Mouse (Mus musculus): ENCODE data around the gene Cyp1a2. TPM values are rescaled to one million over a fixed set of nuclear protein-coding genes. Genes with fewer than 3 reads are reported as not detected.

Cyp1a2 gene
- not detected for polyA plus RNA-seq (2017; shearing (Covaris generic))

DNA sequence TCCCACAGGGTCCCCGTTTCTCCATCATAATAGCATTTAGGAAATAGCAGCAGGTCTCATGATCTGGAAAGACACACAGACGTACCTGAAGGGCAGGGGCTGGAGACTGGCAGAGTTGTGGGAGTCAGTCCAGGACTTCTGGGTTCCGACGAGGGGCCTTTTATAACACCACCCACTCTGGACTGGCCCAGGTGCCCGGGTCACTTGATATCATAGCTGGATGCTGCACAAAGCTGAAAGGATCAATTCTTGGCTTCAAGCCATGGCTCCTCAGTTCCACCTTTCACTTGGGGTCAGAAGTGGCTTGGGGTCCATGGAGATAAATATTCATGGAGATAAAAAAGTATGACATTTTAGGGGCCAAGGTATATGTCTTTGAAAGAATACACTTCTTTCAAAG, at the start of gene Cyp1a2:
TSS of gene Cyp1a2 (minus strand) at position 184 of the 400 bp plus-strand sequence.

DNA sequence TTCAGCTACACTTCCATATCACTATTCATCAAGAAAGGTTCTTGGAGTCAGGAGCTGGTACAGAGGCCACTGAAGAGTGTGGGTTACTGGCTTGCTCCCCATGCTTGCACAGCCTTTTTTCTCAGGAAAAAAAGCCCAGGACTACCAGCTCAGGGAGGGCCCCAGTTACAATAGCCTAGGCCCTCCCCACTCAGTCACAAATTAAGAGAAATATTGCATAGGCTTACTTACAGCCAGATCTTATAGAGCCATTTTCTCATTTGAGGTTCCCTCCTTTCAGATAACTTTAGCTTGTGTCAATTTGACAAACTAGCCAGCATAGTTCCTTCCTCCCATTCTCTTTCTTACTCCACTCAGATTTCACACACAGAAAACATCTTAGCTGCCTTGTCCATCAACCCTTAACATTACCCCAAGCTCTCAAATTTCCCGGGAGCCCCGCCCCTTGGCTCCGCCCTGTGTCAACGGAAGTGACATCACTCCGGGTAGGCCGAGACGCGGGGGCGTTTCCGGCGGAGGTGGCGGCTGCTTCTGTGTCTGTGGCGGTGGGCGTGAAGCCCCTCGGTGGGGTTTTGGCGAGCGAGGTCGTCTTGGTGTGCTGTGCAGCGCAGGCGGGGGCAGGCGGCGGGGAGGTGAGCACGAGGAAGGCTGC, 24.7 kb upstream of the Cyp1a2 start, which contains the start of gene Edc3:
TSS of gene Edc3 (plus strand) at position 473 of the 652 bp plus-strand sequence.

DNA sequence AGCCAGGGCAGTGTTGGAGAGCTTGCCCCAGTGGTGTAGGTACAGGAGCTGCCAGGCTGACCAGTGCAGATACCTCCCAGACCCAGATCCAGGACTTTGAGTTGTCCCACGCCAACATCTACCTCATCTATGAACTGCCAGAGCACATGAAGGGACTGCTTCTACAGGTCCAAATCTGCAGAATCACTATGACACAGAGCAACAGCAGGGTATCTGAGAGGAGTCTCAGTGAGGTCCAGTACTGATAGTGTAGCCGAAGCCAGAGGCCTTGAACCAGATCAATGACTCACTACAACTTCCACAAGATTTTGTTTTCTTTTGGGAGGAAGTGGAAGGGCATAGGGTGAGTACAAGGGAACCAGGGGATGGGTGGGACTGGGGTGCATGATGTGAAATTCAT, 4.2 kb upstream of the Cyp1a2 start, which contains the start of gene Cyp1a1:
TSS of gene Cyp1a1 (plus strand) at position 178 of the 400 bp plus-strand sequence.

DNA sequence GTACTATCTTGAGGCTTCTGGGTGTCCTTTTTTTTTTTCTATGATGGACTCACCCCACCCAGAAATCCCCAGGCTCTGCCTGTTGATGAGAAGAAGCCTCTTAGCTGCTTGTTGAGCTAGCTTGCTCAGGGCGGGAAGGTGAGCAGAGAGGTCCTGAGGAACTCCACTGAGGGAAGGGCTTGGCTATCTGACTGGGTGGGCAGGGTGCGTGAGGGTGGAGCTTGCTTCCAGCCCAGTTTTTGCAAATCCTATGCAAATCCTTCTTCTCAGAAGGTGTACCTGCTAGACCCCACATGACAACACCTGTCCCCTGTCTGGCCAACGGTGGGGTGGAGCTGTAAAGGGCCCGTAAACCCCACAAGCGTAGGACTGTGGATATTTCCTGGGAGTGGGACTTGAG, 30.2 kb downstream of the Cyp1a2 start, which contains the start of gene Csk:
TSS of gene Csk (minus strand) at position 349 of the 400 bp plus-strand sequence.

Other genes starting within 250 kb of the Cyp1a2 start
- 181 TPM for gene Ppcdc, start 243.6 kb downstream of the Cyp1a2 start, polyA plus RNA-seq (2017; shearing (Covaris generic))
- gene Scamp5, start 215.6 kb downstream of the Cyp1a2 start, polyA plus RNA-seq (2017; shearing (Covaris generic)): 0.14 TPM
- gene Rpp25, start 179.7 kb downstream of the Cyp1a2 start, polyA plus RNA-seq (2017; shearing (Covaris generic)): not detected
- 131 TPM for gene Cox5a, start 162.4 kb downstream of the Cyp1a2 start, polyA plus RNA-seq (2017; shearing (Covaris generic))
- gene Fam219b, start 146.2 kb downstream of the Cyp1a2 start, polyA plus RNA-seq (2017; shearing (Covaris generic)): 9.3 TPM
- 19.3 TPM for gene Mpi, start 130.9 kb downstream of the Cyp1a2 start, polyA plus RNA-seq (2017; shearing (Covaris generic))
- gene Scamp2, start 122.8 kb downstream of the Cyp1a2 start, polyA plus RNA-seq (2017; shearing (Covaris generic)): 121 TPM
- 77.9 TPM for gene Ulk3, start 94.3 kb downstream of the Cyp1a2 start, polyA plus RNA-seq (2017; shearing (Covaris generic))
- not detected for gene Cplx3, start 77.4 kb downstream of the Cyp1a2 start, polyA plus RNA-seq (2017; shearing (Covaris generic))
- gene Lman1l, start 62.9 kb downstream of the Cyp1a2 start, polyA plus RNA-seq (2017; shearing (Covaris generic)): not detected
- gene Csk, start 30.1 kb downstream of the Cyp1a2 start, polyA plus RNA-seq (2017; shearing (Covaris generic)): 196 TPM
- gene Cyp1a1, start 4.2 kb upstream of the Cyp1a2 start, polyA plus RNA-seq (2017; shearing (Covaris generic)): 1.1 TPM
- gene Edc3, start 24.8 kb upstream of the Cyp1a2 start, polyA plus RNA-seq (2017; shearing (Covaris generic)): 52.6 TPM
- gene Clk3, start 82.2 kb upstream of the Cyp1a2 start, polyA plus RNA-seq (2017; shearing (Covaris generic)): 179 TPM
- 48.0 TPM for gene Arid3b, start 153.1 kb upstream of the Cyp1a2 start, polyA plus RNA-seq (2017; shearing (Covaris generic))
- 115 TPM for gene Ubl7, start 227.3 kb upstream of the Cyp1a2 start, polyA plus RNA-seq (2017; shearing (Covaris generic))

Data from CD4-positive, CD25-positive, alpha-beta regulatory T cell, adult 9 weeks (primary cell).